Mouse (Mus musculus): ENCODE measurements around the gene Sass6.
"Not testable (repeated sequence)": the region's sequence is repeated elsewhere in the genome, so short reads cannot be mapped to it uniquely, and the experiment has no call there.

Gene Sass6

DNA sequence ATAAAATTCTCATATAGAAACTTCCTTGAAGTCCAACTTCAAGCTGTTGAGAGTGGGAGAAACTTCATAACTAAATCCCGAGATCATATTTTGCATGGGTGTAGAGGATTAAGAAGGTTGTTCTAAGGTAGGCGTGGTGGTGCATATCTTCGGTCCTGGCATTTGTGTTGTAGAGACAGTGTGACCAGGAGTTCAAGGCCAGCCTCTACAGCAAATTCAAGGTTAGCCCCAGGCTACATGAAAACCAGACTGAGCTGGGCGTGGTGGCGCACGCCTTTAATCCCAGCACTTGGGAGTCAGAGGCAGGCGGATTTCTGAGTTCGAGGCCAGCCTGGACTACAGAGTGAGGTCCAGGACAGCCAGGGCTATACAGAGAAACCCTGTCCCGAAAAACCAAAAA is 69.5 kb downstream of the Sass6 start:
- not testable (repeated sequence) for DNase-seq (ENCODE audit: low spot score in 2 of 2)

Data from spleen, postnatal 14 days (tissue).